Mouse (Mus musculus) heart, embryonic 14.5 days (tissue): ENCODE results near the gene Hltf. TPM values are rescaled to one million over a fixed set of nuclear protein-coding genes. Genes with fewer than 3 reads are reported as not detected.
"Not testable (repeated sequence)": the region's sequence is repeated elsewhere in the genome, so short reads cannot be mapped to it uniquely, and the experiment has no call there.

Source experiments
- ATAC-seq: fragments of 200-750 bp; cut with Nextera tagmentation; 2 replicates; pipeline ENCODE4 v1.8.0; 2017; ENCODE audit warnings: low read depth, moderate TSS enrichment; ENCODE audit not compliant: insufficient number of reproducible peaks, insufficient read depth, low FRiP score
- H3K27ac ChIP-seq, 2 experiments: fragments of 200-500 bp in 1 of 2; fragments of 300-500 bp in 1 of 2; sonication (generic) in 1 of 2; replicated peaks in 1 of 2; 2 replicates each; pipeline ENCODE4 v1.5.1; 2012 to 2014; ENCODE audit warnings: low read depth in 2 of 2, low read length in 2 of 2, control low read depth in 1 of 2, mild to moderate bottlenecking in 1 of 2, mixed read lengths in 1 of 2; ENCODE audit not compliant: control insufficient read depth in 1 of 2, insufficient read depth in 1 of 2
- H3K27me3 ChIP-seq: fragments of 300-500 bp; sonication (generic); 2 replicates; pipeline ENCODE4 v1.6.1; 2014; ENCODE audit warnings: mild to moderate bottlenecking, low read length, control low read depth; ENCODE audit not compliant: control insufficient read depth, insufficient read depth
- H3K36me3 ChIP-seq: fragments of 300-500 bp; sonication (generic); 2 replicates; pipeline ENCODE4 v1.6.1; 2014; ENCODE audit warnings: mild to moderate bottlenecking, control low read depth, low read length, mixed read lengths; ENCODE audit not compliant: control insufficient read depth, insufficient read depth
- H3K4me1 ChIP-seq, 2 experiments: fragments of 200-500 bp in 1 of 2; fragments of 300-500 bp in 1 of 2; sonication (generic) in 1 of 2; 2 replicates each; pipeline ENCODE4 v1.6.1; 2012 to 2014; ENCODE audit warnings: low read length in 2 of 2, control low read depth in 1 of 2, mixed read lengths in 1 of 2; ENCODE audit not compliant: control insufficient read depth in 2 of 2, insufficient read depth in 2 of 2
- H3K4me2 ChIP-seq: fragments of 300-500 bp; sonication (generic); 2 replicates; pipeline ENCODE4 v1.6.1; 2014; ENCODE audit warnings: mild to moderate bottlenecking, low read length
- H3K4me3 ChIP-seq, 2 experiments: fragments of 200-500 bp in 1 of 2; fragments of 300-500 bp in 1 of 2; sonication (generic) in 1 of 2; 2 replicates each; pipeline ENCODE4 v1.5.1; 2012 to 2014; ENCODE audit warnings: low read length in 2 of 2, mild to moderate bottlenecking in 2 of 2, control low read depth in 1 of 2, low read depth in 1 of 2, moderate library complexity in 1 of 2; ENCODE audit not compliant: control insufficient read depth in 1 of 2, insufficient read depth in 1 of 2
- H3K9ac ChIP-seq: fragments of 300-500 bp; sonication (generic); 2 replicates; pipeline ENCODE4 v1.6.1; 2014; ENCODE audit warnings: mild to moderate bottlenecking, low read length
- H3K9me3 ChIP-seq: fragments of 300-500 bp; sonication (generic); 2 replicates; pipeline ENCODE4 v1.6.1; 2016; ENCODE audit warnings: low read length, control low read depth; ENCODE audit not compliant: control insufficient read depth
- WGBS: fragments of 180-500 bp; shearing (Covaris S2); extraction: QIAGEN DNeasy Blood & Tissue Kit; methylation state at CpG from one replicate; pipeline ENCODE4 v1.1.7; 2014; 5-methylcytosine and 5-hydroxymethylcytosine counted together
- polyA plus RNA-seq: library from polyadenylated mRNA; unstranded; fragments of >200 nt; fragmentation: Nextera tagmentation; extraction: Ambion mirVana; gene quantifications from 2 replicates; pipeline ENCODE4 v1.2.1, GENCODE M21; 2014

The Hltf gene
- polyA plus RNA-seq, 1 experiment from 2014 or later = 23.1 TPM

- H3K27ac ChIP-seq = no peak overlapping the region
- H3K4me2 ChIP-seq = no peak overlapping the region
- H3K9ac ChIP-seq = no peak overlapping the region
- no peaks in the 10 kb centered on the region for H3K27me3 ChIP-seq
- H3K9me3 ChIP-seq = no peaks in the 10 kb centered on the region
- H3K36me3 ChIP-seq = peaks cover 46% of the 10 kb centered on the region
- H3K4me3 ChIP-seq = no peak overlapping the region
- ATAC-seq = no peak
- 98% methylated on average over 2 of the region's 2 CpGs for WGBS
- H3K4me1 ChIP-seq = peaks cover 2 to 3% of the 10 kb centered on the region in 2 experiments; a peak in 1 of 4 replicates
Measured at GRCm38 (mm10) chr3:20104776-20105175, 47.2 kb downstream of the Hltf start.

- Histone ChIP-seq H3K9ac (no peak overlapping the region), H3K4me3 (no peak overlapping the region), H3K36me3 (peaks cover 74% of the 10 kb centered on the region), H3K27ac (no peak overlapping the region), H3K4me2 (no peak overlapping the region), H3K27me3 (no peaks in the 10 kb centered on the region), H3K9me3 (no peaks in the 10 kb centered on the region), H3K4me1 (peaks cover under 1 to 2% of the 10 kb centered on the region in 2 experiments; a peak in 1 of 4 replicates)
- ATAC-seq = no peak
- 89% methylated on average over 5 of the region's 5 CpGs for WGBS
Measured at GRCm38 (mm10) chr3:20108881-20109280, 51.3 kb downstream of the Hltf start.

- H3K9ac ChIP-seq = no peak overlapping the region
- no peak for ATAC-seq
- no peak overlapping the region for H3K4me3 ChIP-seq
- H3K27me3 ChIP-seq = no peaks in the 10 kb centered on the region
- H3K36me3 ChIP-seq = peaks cover 76% of the 10 kb centered on the region
- no peak overlapping the region for H3K27ac ChIP-seq
- 93% methylated on average over 2 of the region's 2 CpGs for WGBS
- no peak overlapping the region for H3K4me2 ChIP-seq
- H3K9me3 ChIP-seq = no peaks in the 10 kb centered on the region
- no peaks in the 10 kb centered on the region for H3K4me1 ChIP-seq
Measured at GRCm38 (mm10) chr3:20111913-20112312, 54.3 kb downstream of the Hltf start.

GRCm38 (mm10) chr3:20119044-20119591 is 61.5 kb downstream of the Hltf start:
- WGBS = 65% methylated on average over 19 of the region's 19 CpGs
- Histone ChIP-seq H3K27ac (peak overlapping the region in 1 of 2 experiments; percentile 29; a peak in 1 of 4 replicates), H3K4me1 (no peaks in the 10 kb centered on the region), H3K4me3 (no peak overlapping the region), H3K9me3 (no peaks in the 10 kb centered on the region), H3K36me3 (peaks cover 72% of the 10 kb centered on the region), H3K27me3 (no peaks in the 10 kb centered on the region), H3K9ac (no peak overlapping the region), H3K4me2 (no peak overlapping the region)
- ATAC-seq = peak; percentile 59; the same call in 1 of the 2 replicates

GRCm38 (mm10) chr3:20119686-20120244 is 62.2 kb downstream of the Hltf start:
- no peaks in the 10 kb centered on the region for H3K27me3 ChIP-seq
- WGBS = 59% methylated on average over 4 of the region's 4 CpGs
- peaks cover 77% of the 10 kb centered on the region for H3K36me3 ChIP-seq

GRCm38 (mm10) chr3:20121582-20121981 is 64.0 kb downstream of the Hltf start:
- WGBS = 87% methylated on average over 5 of the region's 5 CpGs
- ATAC-seq, H3K27me3 ChIP-seq, H3K4me1 ChIP-seq, H3K4me3 ChIP-seq, H3K9me3 ChIP-seq, H3K9ac ChIP-seq, H3K4me2 ChIP-seq, H3K27ac ChIP-seq: not testable (repeated sequence)
- peaks cover 87% of the 10 kb centered on the region for H3K36me3 ChIP-seq

More at GRCm38 (mm10) chr3:20119686-20120244, 62.2 kb downstream of the Hltf start:
- Histone ChIP-seq H3K4me3 (no peak overlapping the region), H3K9me3 (no peaks in the 10 kb centered on the region), H3K4me2 (no peak overlapping the region), H3K4me1 (no peaks in the 10 kb centered on the region), H3K9ac (no peak overlapping the region), H3K27ac (no peak overlapping the region)
- ATAC-seq = no peak

- 0 out of 4 replicates have a peak overlapping the region, but pooled peaks of 1 of the 2 experiments have one; percentile 8 for H3K27ac ChIP-seq
- H3K4me2 ChIP-seq = no peak overlapping the region
- H3K9me3 ChIP-seq = no peaks in the 10 kb centered on the region
- ATAC-seq = no peak
- 88% methylated on average over 5 of the region's 5 CpGs for WGBS
- H3K4me3 ChIP-seq = no peak overlapping the region
- H3K4me1 ChIP-seq = peaks cover 5 to 17% of the 10 kb centered on the region in 2 experiments
- no peak overlapping the region for H3K9ac ChIP-seq
- H3K27me3 ChIP-seq = no peaks in the 10 kb centered on the region
- peaks cover 97% of the 10 kb centered on the region for H3K36me3 ChIP-seq
Measured at GRCm38 (mm10) chr3:20125604-20126003, 68.0 kb downstream of the Hltf start.
